Mouse (Mus musculus) adrenal gland, adult 2 months (tissue): ENCODE results near the gene Zbtb22. TPM values are rescaled to one million over a fixed set of nuclear protein-coding genes. Genes with fewer than 3 reads are reported as not detected.

Experiments used
- DNase-seq: peaks from one replicate; pipeline ENCODE4 v3.0.0; 2021
- polyA plus RNA-seq: library from polyadenylated mRNA; depleted of rRNA; stranded (reverse); fragments of >200 nt; gene quantifications from 2 replicates; pipeline ENCODE4 v1.2.3, GENCODE M21; 2012
- total RNA-seq, 2 experiments: library from RNA; stranded (reverse); gene quantifications; 2 replicates each; pipeline ENCODE4 v1.2.3; 2021

The Zbtb22 gene
- total and polyA plus RNA-seq, 3 experiments, result 26.1 to 57.1 (median 38.3) TPM

- peak; percentile 88 for DNase-seq
Observed at GRCm38 (mm10) chr17:33920282-33921097, 4.8 kb downstream of the Zbtb22 start.

DNA sequence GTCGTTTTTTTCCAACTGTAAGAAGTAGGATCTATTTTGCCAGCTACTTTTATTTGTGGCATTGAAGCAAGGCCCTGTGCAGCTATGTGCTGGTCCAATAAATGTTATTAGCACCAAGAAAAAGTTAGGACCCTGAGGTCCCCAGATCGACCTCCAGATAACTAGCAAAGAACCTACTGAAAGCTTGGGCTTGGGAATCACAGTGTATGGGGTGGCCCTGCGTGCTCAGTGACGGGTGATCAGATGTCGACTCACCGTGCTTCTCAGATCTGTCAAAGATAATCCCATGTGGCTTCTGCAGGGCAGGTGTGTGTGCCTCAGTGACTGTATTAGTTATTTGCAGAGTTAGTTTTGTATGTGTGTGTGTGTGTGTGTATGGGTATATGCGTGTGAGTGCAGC, 5.7 kb downstream of the Zbtb22 start:
- DNase-seq, result no peak

DNA sequence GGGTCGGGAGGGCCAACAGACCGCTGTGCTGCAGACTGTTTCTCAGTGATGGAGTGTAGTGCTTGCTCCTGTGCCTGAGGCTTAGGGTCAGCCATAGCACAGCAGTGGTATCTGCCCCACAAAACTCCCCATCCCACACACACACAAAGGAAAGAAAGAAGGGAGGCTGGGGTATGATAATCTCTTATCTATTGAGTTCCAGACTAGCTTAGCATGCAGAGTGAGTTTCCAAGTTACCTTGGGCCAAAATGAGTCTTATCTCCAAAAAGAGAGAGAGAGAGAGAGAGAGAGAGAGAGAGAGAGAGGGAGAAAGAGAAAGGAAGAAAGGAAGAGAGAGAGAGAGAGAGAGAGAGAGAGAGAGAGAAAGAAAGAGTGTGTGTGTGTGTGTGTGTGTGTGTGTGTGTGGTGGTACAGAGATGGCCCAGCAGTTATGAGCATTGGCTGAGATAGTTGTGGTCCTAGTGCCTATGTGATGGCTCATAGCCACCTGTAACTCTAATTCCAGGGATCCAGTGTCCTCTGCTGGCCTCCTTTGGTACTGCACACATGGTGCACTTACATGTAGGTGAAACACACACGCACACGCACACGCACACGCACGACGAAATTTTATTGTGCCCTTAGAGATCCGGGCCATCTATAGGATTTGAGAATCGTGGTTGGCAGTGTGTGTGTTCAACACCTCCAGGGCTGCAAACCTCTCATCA, 9.0 kb downstream of the Zbtb22 start:
- no peak for DNase-seq

DNA sequence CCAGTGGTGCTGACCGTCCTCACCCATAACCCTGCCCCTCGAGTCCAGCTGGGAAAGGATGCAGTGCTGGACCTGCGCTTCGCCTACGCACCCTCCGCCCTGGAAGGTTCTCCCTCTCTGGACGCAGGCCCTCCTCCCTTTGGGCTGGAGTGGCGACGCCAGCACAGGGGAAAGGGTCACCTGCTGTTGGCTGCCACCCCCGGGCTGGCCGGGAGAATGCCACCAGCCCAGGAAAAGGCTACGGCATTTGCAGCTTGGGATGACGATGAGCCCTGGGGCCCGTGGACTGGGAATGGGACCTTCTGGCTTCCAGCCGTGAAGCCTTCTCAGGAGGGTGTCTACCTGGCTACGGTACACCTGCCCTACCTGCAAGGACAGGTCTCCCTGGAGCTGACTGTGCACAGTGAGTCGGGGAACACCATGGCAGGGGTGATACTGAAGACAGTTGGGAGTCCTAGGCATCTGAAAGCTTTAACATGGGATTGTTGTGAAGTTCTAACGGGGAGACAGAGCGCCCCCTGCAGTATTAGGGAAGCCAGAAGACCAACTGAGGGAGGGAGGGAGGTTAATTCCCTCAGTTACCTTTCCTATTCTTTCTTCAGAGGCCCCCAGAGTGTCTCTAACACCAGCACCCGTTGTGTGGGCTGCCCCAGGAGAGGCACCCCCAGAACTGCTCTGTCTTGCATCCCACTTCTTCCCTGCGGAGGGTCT, 9.9 kb downstream of the Zbtb22 start:
- DNase-seq, result no peak

- no peak for DNase-seq
Observed at GRCm38 (mm10) chr17:33926207-33926932, 10.7 kb downstream of the Zbtb22 start.

DNA sequence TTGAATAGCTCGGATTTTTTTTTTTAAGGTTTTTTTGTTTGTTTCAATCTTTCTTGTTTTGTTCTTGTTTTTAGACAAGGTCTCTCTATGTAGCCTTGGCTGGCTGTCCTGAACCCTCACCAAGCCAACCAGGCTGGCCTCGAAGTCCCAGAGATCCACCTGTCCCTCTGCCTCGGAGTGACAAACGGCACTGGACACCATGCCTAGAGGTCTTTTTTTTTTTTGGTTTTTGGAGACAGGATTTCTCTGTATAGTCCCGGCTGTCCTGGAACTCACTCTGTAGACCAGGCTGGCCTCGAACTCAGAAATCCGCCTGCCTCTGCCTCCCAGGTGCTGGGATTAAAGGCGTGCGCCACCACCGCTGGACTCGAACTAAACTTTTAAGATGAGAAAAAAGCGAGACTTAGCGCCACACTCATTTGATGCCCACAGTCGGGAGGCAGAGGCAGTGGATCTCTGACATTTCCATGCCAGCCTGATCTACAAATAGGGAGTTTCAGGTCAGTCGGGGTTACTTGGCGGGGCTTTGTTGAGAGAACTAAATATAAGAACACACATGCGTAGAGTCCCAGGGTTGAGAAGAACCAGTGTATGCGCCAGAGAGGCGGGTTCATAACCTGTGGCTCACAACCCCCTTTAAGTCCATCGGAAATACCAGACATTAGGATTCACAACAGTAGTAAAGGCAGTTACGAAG, 12.7 kb downstream of the Zbtb22 start:
- no peak for DNase-seq

DNA sequence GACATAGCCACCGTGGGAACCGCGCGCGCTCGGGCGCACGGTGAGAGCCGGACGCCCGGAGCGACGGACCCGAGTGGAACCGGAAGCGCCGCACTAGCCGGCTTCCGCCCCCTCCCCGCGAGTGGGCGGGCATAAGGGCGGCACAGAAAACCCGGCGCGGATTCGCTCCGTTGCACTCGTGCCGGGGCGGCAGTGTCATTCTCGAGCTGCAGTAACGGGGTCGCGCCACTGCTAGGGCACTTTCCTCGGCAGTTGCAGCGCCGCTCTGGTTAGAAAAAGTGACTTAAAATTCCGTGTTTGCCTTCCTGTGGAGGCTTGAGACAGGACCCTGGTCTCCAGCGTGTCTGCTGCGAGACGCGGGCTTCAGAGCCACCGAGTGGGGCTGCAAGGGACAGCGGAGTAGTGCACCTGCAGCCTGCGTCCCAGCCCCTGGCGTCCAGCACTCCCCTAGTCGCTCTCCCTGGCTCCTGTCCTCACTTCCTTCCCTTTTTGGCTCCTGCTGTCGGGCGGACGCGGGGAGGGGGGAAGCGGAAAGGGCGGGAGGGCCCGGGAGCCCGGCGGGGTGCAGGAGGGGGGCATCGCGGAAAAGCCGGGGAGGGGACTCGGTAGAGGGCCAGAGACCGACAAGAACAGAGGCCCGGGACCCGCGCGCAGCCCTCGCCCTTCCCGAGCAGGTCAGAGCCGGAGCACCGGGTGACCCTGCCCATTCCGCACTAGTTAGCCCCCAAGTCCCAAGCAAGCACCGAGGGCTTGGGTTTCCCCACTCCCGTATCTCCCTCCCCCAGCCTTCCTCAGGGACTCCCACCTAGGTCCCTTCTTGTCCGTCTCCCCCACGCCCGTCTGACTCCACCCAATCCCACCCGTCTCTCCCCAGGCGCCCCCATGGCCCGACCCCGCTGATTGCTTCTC, 13.9 kb downstream of the Zbtb22 start, which contains the start of gene Rgl2:
TSS of gene Rgl2 (plus strand) at position 173 of the 909 bp plus-strand sequence.
- peak; percentile 95 for DNase-seq

DNA sequence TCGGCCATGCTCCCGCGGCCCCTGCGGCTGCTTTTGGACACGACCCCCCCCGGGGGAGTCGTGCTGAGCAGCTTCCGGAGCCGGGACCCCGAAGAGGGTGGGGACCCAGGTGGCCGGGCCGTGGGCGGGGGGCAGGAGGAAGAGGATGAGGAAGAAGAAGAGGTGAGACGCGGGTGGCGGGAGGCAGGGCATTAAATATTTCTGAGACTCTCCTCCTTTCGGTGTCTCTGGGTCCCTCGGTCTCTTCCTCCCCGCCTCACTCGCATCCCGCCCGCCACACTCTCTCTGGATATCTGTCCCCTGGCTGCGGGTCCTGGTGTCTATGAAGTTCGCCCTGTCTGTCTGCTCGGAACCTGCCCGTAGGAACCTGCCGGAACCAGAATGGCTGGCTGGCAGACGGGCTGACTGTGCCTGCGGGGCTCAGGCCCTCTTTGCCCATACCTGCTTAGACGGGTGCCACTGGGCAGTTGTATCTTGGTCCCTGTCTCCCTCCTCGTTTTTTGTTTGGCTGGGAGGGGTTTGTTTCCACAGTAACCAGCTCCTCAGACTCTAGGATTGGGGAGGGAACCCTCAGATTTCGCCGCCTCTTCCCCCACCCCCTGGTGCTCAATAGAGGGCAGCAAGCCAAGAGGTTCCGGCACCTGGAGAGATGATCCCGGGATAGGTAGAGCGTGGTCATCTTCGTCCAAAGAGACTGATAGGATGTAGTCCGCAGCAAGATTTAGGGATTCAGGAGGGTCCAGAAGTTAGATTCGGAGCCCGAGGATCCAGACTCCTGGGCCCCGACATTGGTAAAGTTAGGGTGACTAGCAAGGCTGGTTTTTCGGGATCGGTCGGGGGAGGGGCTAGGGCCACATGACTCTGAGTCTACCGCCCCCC, 14.8 kb downstream of the Zbtb22 start:
- DNase-seq, result peak; percentile 84

- DNase-seq, result no peak
Observed at GRCm38 (mm10) chr17:33931159-33931866, 15.6 kb downstream of the Zbtb22 start.

DNA sequence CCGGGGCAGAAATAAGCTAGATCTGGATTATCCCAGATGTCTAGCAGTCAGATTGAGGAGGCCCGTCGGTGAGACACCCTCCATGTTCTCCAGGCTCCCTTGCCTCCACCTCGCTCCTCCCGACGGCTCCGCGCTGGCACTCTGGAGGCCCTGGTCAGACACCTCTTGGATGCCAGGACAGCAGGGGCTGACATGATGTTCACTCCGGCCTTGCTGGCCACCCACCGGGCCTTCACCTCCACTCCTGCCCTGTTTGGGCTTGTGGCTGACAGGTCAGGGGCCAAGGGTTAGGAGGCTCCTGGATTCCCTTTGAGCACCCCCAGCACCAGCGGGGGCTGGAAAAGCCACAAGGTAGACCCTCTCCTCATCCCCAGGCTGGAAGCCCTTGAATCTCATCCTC, 16.2 kb downstream of the Zbtb22 start:
- no peak for DNase-seq

DNA sequence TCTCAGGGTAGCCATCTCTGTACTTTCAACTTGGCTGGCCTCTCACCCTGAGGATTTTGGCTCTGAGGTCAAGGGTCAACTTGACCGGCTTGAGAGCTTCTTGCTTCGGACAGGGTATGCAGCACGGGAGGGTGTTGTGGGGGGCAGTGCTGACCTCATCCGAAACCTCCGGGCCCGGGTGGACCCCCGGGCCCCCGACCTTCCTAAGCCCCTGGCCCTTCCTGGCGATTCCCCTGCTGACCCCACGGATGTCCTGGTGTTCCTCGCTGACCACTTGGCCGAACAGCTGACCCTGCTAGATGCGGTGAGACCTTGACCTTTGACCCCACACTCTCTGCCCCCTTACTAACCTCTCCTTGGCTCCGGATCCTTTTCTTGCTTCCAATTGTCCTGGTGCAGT, 16.7 kb downstream of the Zbtb22 start:
- DNase-seq, result no peak

DNA sequence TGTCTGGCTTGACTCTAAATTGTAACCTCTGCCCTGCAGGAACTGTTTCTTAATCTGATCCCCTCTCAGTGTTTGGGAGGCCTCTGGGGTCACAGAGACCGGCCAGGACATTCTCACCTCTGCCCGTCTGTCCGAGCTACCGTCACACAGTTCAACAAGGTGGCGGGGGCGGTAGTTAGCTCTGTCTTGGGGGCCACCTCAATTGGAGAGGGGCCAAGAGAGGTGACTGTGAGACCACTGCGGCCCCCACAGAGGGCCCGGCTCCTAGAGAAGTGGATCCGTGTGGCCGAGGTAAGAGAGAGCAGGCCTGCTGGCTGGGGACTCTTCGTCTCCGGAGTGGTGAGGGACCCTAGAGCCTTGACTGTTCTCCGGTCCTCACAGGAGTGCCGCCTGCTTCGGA, 17.3 kb downstream of the Zbtb22 start:
- no peak for DNase-seq

DNA sequence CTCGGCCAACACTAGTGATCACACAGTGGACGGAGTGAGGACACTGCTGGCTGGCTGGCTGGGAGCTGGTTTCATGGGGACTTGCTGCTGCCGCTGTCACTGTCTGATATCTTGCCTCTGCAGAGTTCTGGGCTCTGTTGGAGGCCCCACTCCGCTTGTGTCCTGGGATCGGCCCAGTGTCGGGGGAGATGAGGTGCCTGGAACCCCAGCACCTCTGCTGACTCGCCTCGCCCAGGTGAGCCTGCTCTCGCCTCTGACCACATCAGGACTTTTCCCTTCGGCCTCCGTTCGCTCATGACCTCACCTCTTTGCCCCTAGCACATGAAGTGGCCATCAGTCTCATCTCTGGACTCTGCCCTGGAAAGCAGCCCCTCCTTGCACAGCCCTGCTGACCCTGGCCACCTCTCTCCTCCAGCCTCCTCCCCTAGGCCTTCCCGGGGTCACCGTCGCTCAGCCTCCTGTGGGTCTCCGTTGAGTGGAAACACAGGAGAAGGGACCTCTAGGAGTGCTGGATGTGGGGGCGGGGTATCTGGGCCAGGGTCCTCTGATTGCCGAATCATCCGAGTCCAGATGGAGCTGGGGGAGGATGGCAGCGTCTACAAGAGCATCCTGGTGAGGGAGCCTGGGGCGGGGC, 19.8 kb downstream of the Zbtb22 start:
- DNase-seq, result no peak

DNA sequence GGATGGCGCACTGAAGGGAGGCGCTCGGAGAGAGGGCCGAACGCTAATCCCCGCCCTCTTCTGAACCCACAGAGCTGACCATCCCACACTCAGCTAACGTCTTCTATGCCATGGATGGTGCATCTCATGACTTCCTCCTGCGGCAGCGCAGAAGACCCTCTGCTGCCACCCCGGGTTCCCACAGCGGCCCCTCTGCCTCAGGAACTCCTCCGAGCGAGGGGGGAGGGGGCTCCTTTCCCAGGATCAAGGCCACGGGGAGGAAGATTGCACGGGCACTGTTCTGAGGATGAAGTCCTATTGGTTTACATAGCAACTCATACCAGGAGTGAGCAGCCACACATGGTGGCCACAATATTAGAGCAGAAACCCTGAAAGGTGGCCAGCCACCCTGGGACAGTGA, 21.3 kb downstream of the Zbtb22 start:
- DNase-seq, result no peak

DNA sequence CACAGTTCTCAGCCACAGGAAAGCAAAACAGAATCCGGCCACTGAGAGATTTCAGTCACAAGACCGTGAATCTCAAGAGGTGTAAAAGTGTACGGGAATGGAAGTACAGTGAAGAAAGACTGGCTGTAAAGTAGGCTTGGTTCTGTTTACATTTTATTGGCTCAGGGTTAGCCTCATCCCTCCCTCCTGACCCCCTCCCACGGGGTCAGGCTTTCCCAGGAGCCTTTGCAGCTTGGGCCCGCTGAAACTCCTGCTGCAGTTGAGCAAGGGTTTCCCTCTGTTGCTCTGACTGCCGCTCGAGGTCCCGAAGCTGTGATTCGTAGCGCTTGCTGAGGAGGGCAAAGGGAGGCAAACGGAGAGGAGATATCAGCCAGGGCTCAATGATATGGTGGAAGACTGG, 23.1 kb downstream of the Zbtb22 start:
- DNase-seq, result no peak

DNA sequence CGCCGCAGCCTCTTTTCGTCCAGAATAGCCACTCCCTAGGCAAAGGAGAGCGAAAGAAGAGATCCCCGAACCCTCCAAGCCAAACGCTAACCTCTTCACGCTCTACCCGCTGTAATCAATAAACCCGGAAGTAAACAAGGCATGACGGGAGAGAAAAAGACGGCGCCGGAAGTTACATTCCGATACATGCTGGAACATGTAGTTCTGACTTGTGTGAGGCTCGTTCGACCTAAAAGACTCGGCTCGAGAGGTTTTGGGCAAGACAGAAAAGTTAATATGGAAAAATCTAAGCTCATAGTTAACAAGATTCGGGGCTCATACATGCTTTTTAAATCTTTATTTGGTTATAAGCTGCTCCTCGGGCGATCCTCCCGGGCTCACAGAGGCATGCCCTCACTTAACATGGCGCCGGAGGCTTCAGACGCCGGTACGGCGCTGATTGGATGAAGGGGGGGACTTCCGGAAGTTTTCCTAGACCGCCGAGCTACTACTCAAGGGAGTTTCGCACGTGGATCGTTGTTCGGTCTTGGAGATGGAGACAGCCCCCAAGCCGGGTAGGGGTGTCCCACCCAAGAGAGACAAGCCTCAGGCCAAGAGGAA, 24.6 kb downstream of the Zbtb22 start, which contains the start of the genes Pfdn6 and Wdr46:
TSS of gene Pfdn6 (minus strand) at position 138 of the 600 bp plus-strand sequence.
TSS of gene Wdr46 (plus strand) at position 455 of the 600 bp plus-strand sequence.
- DNase-seq, result peak; percentile 89

DNA sequence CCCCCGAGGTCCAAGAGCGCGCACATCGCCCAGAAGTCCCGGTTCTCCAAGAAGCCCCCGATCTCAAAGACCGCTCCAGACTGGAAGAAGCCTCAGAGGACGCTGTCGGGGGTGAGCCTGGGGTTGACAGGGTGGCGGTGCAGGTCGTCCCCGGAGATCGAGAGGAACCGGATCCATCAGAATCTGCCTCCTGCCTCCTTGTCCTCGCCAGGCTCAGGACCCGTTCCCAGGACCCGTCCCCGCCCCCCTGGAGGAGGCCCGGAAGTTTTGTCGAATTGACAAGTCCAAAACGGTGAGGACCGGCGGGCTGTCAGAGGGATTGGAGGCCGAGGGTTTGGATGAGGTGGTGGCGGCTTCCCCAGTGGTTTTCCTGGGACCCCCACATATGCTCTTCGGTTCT, 25.3 kb downstream of the Zbtb22 start:
- DNase-seq, result peak; percentile 44
